In genomic region chr1:160713887-160714286, GRCm38 (mm10) we compare ENCODE assay signal across 23 mouse cellular contexts.
DNase-seq lines count a peak whose midpoint lies in the region; ATAC-seq and TF ChIP-seq lines count a peak whose summit lies in the region.
"Had no signal": no experiment of that assay in that cellular context is flagged by ENCODE, and none has a peak within 500 bp of the region (broad histone marks: within the 10 kb centered on the region; RNA-seq: fewer than 3 reads in every experiment).

No protein-coding gene starts in this region.

- intact Hi-C loops in heart, postnatal 14 days (cut with DNase I): loop anchor here (2.0 kb wide), 1 partner anchor 151 kb away; no protein-coding TSS in a partner anchor
- intact Hi-C loops in heart, adult 2 months (cut with DNase I): no loop called here

- peak overlapping the region; percentile 34; the same call in 1 of the 2 replicates for H3K4me2 ChIP-seq in heart, embryonic 11.5 days
- peak overlapping the region; percentile 15; the same call in 1 of the 2 replicates for H3K4me2 ChIP-seq in heart, embryonic 15.5 days
- H3K4me2 ChIP-seq in liver, embryonic 14.5 days (ENCODE audit: low read depth): no peak overlapping the region
- no peak overlapping the region for H3K4me2 ChIP-seq in liver, embryonic 12.5 days
- H3K4me2 ChIP-seq: forebrain, embryonic 13.5 days; hindbrain, embryonic 15.5 days had no signal

- no peak for DNase-seq in heart, postnatal 14 days
- DNase-seq in heart, adult 2 months: no peak
- DNase-seq in liver, embryonic 14.5 days (ENCODE audit: low read depth in 3 of 3, low spot score in 3 of 3): no peak
- no peak for DNase-seq in embryonic facial prominence, embryonic 10.5 days (ENCODE audit: low spot score)
- DNase-seq: adrenal gland, postnatal 14 days; B cell, adult 2 months; cerebellum, adult 18-20 months; cerebellum, adult 9-11 months; cerebellum, postnatal 36 days; forebrain, postnatal 0 days; gastrocnemius, postnatal 14 days; heart, postnatal 36 days had no signal

- no peak for ATAC-seq in heart, embryonic 11.5 days (replicated peaks; ENCODE audit: insufficient number of reproducible peaks, low FRiP score, low TSS enrichment)
- ATAC-seq in heart, embryonic 15.5 days (replicated peaks; ENCODE audit: insufficient number of reproducible peaks, insufficient read depth, low FRiP score, low read depth): no peak
- peak; percentile 13; the same call in 1 of the 2 replicates for ATAC-seq in liver, embryonic 14.5 days (ENCODE audit: insufficient read depth)
- no peak for ATAC-seq in liver, embryonic 12.5 days
- ATAC-seq in megakaryocyte-erythroid progenitor cell, adult 5-6 weeks (replicated peaks; ENCODE audit: low FRiP score, low TSS enrichment, poor library complexity, severe bottlenecking): peak; percentile 59
- ATAC-seq: activated CD4-positive, CD25-positive, alpha-beta regulatory T cell, adult 4 months; CD4-positive, CD25-positive, alpha-beta regulatory T cell, adult 4 months; intestine, embryonic 16.5 days; Patski had no signal

- H3K27ac ChIP-seq in heart, embryonic 11.5 days (ENCODE audit: low read depth, low read length): peak overlapping the region; percentile 41; the same call in 1 of the 2 replicates
- H3K27ac ChIP-seq in heart, embryonic 15.5 days: peak overlapping the region; percentile 74
- H3K27ac ChIP-seq in heart, adult 2 months: no peak overlapping the region
- H3K27ac ChIP-seq in liver, embryonic 14.5 days: no peak overlapping the region
- H3K27ac ChIP-seq in liver, embryonic 12.5 days: no peak overlapping the region
- H3K27ac ChIP-seq in embryonic facial prominence, embryonic 10.5 days (replicated peaks): no peak overlapping the region
- H3K27ac ChIP-seq: forebrain, embryonic 13.5 days; hindbrain, embryonic 15.5 days had no signal

- no peaks in the 10 kb centered on the region for H3K9me3 ChIP-seq in heart, embryonic 11.5 days (replicated peaks; ENCODE audit: control insufficient read depth, low read length)
- no peaks in the 10 kb centered on the region for H3K9me3 ChIP-seq in heart, embryonic 15.5 days (replicated peaks)
- no peaks in the 10 kb centered on the region for H3K9me3 ChIP-seq in liver, embryonic 14.5 days (ENCODE audit: control insufficient read depth, low read length)
- no peaks in the 10 kb centered on the region for H3K9me3 ChIP-seq in liver, embryonic 12.5 days (replicated peaks)
- H3K9me3 ChIP-seq in embryonic facial prominence, embryonic 10.5 days: no peaks in the 10 kb centered on the region
- H3K9me3 ChIP-seq: forebrain, embryonic 13.5 days; G1E; hindbrain, embryonic 15.5 days had no signal

- no peak for TF ChIP-seq POLR2A in heart, adult 2 months (IDR thresholded peaks at IDR 0.05; ENCODE audit: insufficient read depth, low read depth, low read length)

- no peaks in the 10 kb centered on the region for H3K36me3 ChIP-seq in heart, embryonic 11.5 days (ENCODE audit: control insufficient read depth, insufficient read depth, low read length)
- H3K36me3 ChIP-seq in heart, embryonic 15.5 days: no peaks in the 10 kb centered on the region
- H3K36me3 ChIP-seq in heart, adult 2 months (ENCODE audit: control insufficient read depth, insufficient read depth, low read length): no peaks in the 10 kb centered on the region; the same call in none of the 2 replicates
- no peaks in the 10 kb centered on the region for H3K36me3 ChIP-seq in liver, embryonic 14.5 days (replicated peaks; ENCODE audit: control insufficient read depth, insufficient read depth, low read depth)
- H3K36me3 ChIP-seq in liver, embryonic 12.5 days: 0 out of 2 replicates have a peak, but pooled peaks cover 3% of the 10 kb centered on the region
- H3K36me3 ChIP-seq in embryonic facial prominence, embryonic 10.5 days (replicated peaks): no peaks in the 10 kb centered on the region
- H3K36me3 ChIP-seq: hindbrain, embryonic 15.5 days had no signal

- no peaks in the 10 kb centered on the region for H3K27me3 ChIP-seq in heart, embryonic 11.5 days (ENCODE audit: control insufficient read depth, insufficient read depth, low read length)
- no peaks in the 10 kb centered on the region for H3K27me3 ChIP-seq in heart, embryonic 15.5 days
- H3K27me3 ChIP-seq in heart, adult 2 months (ENCODE audit: control insufficient read depth, insufficient read depth, low read length): no peaks in the 10 kb centered on the region
- H3K27me3 ChIP-seq in liver, embryonic 14.5 days (ENCODE audit: control insufficient read depth, insufficient read depth, low read length): no peaks in the 10 kb centered on the region
- H3K27me3 ChIP-seq in liver, embryonic 12.5 days (replicated peaks): no peaks in the 10 kb centered on the region
- no peaks in the 10 kb centered on the region for H3K27me3 ChIP-seq in embryonic facial prominence, embryonic 10.5 days (replicated peaks; ENCODE audit: low read depth, poor library complexity, severe bottlenecking)
- H3K27me3 ChIP-seq: forebrain, embryonic 13.5 days; hindbrain, embryonic 15.5 days; Patski had no signal

- 37% methylated on average over 4 of the region's 4 CpGs for WGBS in heart, embryonic 11.5 days (ENCODE audit: insufficient replicate concordance)
- 22% methylated on average over 4 of the region's 4 CpGs for WGBS in heart, embryonic 15.5 days
- WGBS in heart, adult 2 months: 35% methylated on average over 4 of the region's 4 CpGs
- WGBS in liver, embryonic 14.5 days (ENCODE audit: insufficient replicate concordance): 14% methylated on average over 4 of the region's 4 CpGs
- WGBS in liver, embryonic 12.5 days (ENCODE audit: insufficient replicate concordance): 18% methylated on average over 4 of the region's 4 CpGs
- WGBS in embryonic facial prominence, embryonic 10.5 days: 91% methylated on average over 4 of the region's 4 CpGs

- no peaks in the 10 kb centered on the region for H3K79me2 ChIP-seq in heart, adult 2 months (replicated peaks; ENCODE audit: control insufficient read depth, insufficient read depth, low read length)

- TF ChIP-seq CTCF in heart, adult 2 months (IDR thresholded peaks at IDR 0.05): no peak
- no peak for TF ChIP-seq CTCF in liver, embryonic 14.5 days (IDR thresholded peaks at IDR 0.05; ENCODE audit: low read depth)

- no peak overlapping the region for H3K4me3 ChIP-seq in heart, embryonic 11.5 days (ENCODE audit: low read depth, low read length)
- no peak overlapping the region for H3K4me3 ChIP-seq in heart, embryonic 15.5 days
- no peak overlapping the region for H3K4me3 ChIP-seq in heart, adult 2 months
- H3K4me3 ChIP-seq in liver, embryonic 14.5 days (ENCODE audit: insufficient read depth in 1 of 2, low read depth in 2 of 2, low read length in 2 of 2): no peak overlapping the region
- no peak overlapping the region for H3K4me3 ChIP-seq in liver, embryonic 12.5 days
- H3K4me3 ChIP-seq in embryonic facial prominence, embryonic 10.5 days: no peak overlapping the region
- H3K4me3 ChIP-seq: forebrain, embryonic 13.5 days; hindbrain, embryonic 15.5 days had no signal

- no peak for TF ChIP-seq EP300 in heart, adult 2 months (IDR thresholded peaks at IDR 0.05; ENCODE audit: insufficient read depth, low read depth, low read length)
- no peak for TF ChIP-seq EP300 in liver, embryonic 14.5 days (IDR thresholded peaks at IDR 0.05; ENCODE audit: low read depth)

- H3K9ac ChIP-seq in heart, embryonic 11.5 days (ENCODE audit: low read depth, low read length): no peak overlapping the region
- no peak overlapping the region for H3K9ac ChIP-seq in heart, embryonic 15.5 days
- no peak overlapping the region for H3K9ac ChIP-seq in heart, adult 2 months (ENCODE audit: low read depth, low read length)
- H3K9ac ChIP-seq in liver, embryonic 14.5 days (replicated peaks): no peak overlapping the region
- H3K9ac ChIP-seq in liver, embryonic 12.5 days: no peak overlapping the region
- H3K9ac ChIP-seq: forebrain, embryonic 13.5 days; forebrain, postnatal 0 days; hindbrain, embryonic 15.5 days had no signal

- peaks cover 7% of the 10 kb centered on the region for H3K4me1 ChIP-seq in heart, embryonic 11.5 days (ENCODE audit: control insufficient read depth, insufficient read depth, low read length)
- peaks cover 15% of the 10 kb centered on the region for H3K4me1 ChIP-seq in heart, embryonic 15.5 days (replicated peaks)
- no peaks in the 10 kb centered on the region; the same call in 1 of the 2 replicates for H3K4me1 ChIP-seq in heart, adult 2 months (ENCODE audit: control insufficient read depth, insufficient read depth, low read length)
- peaks cover 0 to 2% of the 10 kb centered on the region in 2 experiments; a peak in 3 of 4 replicates for H3K4me1 ChIP-seq in liver, embryonic 14.5 days (replicated peaks; ENCODE audit: control insufficient read depth in 2 of 2, insufficient read depth in 2 of 2, low read length in 1 of 2)
- peaks cover 20% of the 10 kb centered on the region for H3K4me1 ChIP-seq in liver, embryonic 12.5 days
- no peaks in the 10 kb centered on the region for H3K4me1 ChIP-seq in embryonic facial prominence, embryonic 10.5 days
- H3K4me1 ChIP-seq: forebrain, embryonic 13.5 days; hindbrain, embryonic 15.5 days had no signal

Comparison
In these comparisons a context has a peak if more than half of its experiments do, and no peak if none do; other contexts are left out.
1. ATAC-seq: peak in liver, embryonic 14.5 days (single experiment) and megakaryocyte-erythroid progenitor cell, adult 5-6 weeks (single experiment); none in heart, embryonic 11.5 days (single experiment), heart, embryonic 15.5 days (single experiment) and liver, embryonic 12.5 days (single experiment).
2. H3K27ac ChIP-seq: peak in heart, embryonic 11.5 days (single experiment) and heart, embryonic 15.5 days (single experiment); none in heart, adult 2 months (single experiment), liver, embryonic 14.5 days (single experiment), liver, embryonic 12.5 days (single experiment) and embryonic facial prominence, embryonic 10.5 days (single experiment).
3. H3K4me2 ChIP-seq: peak in heart, embryonic 11.5 days (single experiment) and heart, embryonic 15.5 days (single experiment); none in liver, embryonic 14.5 days (single experiment) and liver, embryonic 12.5 days (single experiment).